Mouse (Mus musculus): ENCODE measurements around the gene Asgr2.
"Not testable (repeated sequence)": the region's sequence is repeated elsewhere in the genome, so short reads cannot be mapped to it uniquely, and the experiment has no call there.

Asgr2 gene

GRCm38 (mm10) chr11:70097396-70097795, 5.0 kb downstream of the Asgr2 start:
- DNase-seq (ENCODE audit: low spot score in 2 of 2), result no peak

DNA sequence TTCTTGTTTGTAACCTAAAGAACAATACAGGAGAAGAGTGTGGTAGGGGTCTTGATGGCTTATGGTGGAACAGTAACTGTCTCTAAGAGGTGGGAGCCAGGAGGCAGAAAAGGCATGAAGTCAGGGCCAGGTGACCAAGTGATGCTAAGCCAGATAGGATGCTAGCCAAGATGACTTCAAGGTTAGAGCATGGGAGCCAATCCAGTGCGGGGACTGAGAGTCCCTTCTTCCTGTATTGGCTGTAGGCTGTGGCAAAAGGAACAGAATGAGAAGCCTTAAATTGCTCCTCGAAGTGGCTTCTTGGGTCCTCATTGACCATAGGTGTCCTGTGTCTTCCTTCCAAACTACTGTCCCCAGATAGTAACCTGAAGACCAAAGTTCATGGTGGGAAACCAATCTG, 6.7 kb downstream of the Asgr2 start:
- no peak for DNase-seq (ENCODE audit: low spot score in 2 of 2)

DNA sequence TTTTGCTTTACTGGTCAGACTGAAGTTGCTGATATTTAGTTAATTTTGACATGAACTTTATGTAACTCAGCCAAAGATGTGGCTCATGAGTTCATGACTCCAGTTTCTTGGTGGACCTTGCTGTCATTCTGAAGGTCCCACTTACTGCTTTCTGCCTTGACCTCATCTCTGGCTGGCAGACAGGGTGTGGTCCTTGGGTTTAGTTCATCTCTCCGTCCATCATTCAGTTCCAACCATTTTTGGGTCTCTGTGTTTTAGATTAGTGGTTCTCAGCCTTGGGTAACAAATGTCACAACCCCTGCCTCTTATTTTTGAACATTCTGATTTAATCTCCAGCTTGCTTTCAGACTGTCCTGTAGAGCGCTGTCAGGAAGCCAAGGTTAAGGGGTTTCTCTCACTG, 7.4 kb downstream of the Asgr2 start:
- DNase-seq (ENCODE audit: low spot score in 2 of 2), result no peak

DNA sequence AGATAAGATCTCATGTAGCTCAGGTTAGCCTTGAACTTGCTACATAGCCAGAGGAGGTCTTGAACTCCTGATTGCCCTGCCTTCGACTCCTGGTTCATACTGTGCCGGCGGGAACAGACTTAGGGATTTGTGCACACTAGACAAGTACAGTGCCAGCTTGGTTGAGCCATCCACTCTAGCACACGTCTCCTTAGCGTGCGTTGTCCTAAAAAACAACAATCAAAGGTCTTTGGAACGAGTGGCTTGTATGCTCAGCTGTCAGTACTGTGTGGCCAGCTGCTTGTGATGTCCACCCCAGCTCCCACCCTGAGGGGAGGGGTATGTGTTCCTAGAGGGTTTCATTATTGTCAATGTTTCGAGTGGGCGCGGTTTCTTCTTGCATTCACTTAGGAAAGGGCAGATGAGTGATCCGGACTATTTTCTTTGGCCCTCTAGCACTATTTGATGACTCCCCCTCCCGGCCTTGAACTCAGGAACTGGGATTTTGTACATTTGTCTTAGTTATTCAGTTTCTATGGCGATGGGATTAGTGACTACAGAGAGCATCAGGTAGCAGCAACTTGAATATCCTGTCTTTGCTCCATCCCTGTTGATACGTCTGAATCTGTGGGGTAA, 11.4 kb downstream of the Asgr2 start:
- no peak for DNase-seq (ENCODE audit: low spot score in 2 of 2)

GRCm38 (mm10) chr11:70107085-70107484, 14.6 kb downstream of the Asgr2 start:
- no peak for DNase-seq (ENCODE audit: low spot score in 2 of 2)

DNA sequence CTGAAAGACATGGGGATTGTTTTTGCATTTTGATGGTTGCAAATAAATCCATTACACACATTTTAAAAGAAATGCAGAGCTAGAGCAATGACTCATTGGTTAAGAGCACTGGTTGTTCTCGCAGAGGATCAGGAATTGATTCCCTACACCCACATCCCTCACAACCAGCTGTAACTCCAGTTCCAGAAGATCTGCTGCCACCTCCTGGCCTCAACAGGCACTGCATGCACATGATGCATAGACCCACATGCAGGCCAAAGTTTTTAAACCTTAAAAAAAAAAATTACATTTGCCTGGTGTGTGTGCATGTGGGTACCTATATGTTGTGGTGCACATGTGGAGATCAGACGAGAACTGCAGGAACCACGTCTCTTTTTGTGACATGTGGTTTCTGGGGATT, 17.7 kb downstream of the Asgr2 start:
- DNase-seq (ENCODE audit: low spot score in 2 of 2), result no peak

DNA sequence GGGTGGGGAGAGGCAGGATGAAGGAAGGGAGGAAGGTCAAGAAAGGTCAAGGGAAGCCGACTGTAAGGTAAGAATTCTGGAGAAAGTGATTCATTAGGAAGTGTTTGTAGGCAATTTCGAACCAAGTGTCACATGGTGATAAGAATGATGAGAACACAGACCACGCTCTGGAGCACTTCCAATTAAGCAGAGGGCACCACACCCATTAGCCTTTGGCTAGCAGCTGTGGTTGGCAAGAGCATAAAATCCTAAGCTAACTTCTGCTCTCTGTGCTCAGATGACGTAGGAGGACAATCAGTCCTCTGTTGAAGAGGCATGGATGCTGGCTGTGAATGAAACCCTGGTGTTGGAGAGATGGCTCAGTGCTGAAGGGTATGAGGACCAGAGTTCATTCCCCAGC, 22.1 kb downstream of the Asgr2 start:
- no peak for DNase-seq (ENCODE audit: low spot score in 2 of 2)

DNA sequence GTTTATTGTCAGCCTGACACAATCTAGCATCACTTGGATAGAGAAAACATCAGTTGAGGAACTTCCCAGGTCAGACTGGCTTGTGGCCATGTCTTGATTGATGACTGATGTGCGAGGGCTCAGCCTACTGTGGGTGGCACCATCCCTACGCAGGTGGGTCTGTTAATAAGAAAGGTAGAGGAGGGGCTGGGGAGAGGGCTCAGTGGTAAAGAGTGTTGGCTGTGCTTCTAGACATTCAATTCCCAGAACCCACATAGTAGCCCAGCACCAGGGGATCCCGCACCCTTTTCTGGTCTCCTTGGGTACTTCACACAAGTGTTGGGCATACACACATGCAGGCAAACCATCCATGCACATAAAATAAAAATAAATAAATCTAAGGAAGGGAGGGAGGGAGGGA, 23.5 kb downstream of the Asgr2 start:
- no peak for DNase-seq (ENCODE audit: low spot score in 2 of 2)

GRCm38 (mm10) chr11:70129926-70130379, 37.5 kb downstream of the Asgr2 start, which contains the start of gene Mgl2:
TSS of gene Mgl2 (plus strand) at chr11:70130329.
- DNase-seq (ENCODE audit: low spot score in 2 of 2), result no peak

- DNase-seq (ENCODE audit: low spot score in 2 of 2), result not testable (repeated sequence)
These were observed 42.6 kb downstream of the Asgr2 start for GRCm38 (mm10) chr11:70135001-70135400.

DNA sequence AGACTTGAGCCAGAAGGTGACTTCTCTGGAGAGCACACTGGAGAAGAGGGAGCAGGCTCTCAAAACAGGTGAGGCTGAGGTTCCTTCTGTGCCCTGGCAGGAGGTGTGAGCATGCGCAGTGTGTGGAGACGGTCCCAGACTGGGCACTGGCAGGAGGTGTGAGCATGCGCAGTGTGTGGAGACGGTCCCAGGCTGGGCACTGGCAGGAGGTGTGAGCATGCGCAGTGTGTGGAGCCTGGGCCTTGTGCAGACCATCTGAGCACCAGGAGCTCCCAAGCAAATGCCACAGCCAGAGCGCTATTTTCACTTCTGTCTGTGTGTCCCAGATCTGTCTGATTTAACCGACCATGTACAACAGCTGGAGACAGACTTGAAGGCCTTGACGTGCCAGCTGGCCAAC, 43.5 kb downstream of the Asgr2 start:
- not testable (repeated sequence) for DNase-seq (ENCODE audit: low spot score in 2 of 2)

- DNase-seq (ENCODE audit: low spot score in 2 of 2), result no peak
These were observed 46.7 kb downstream of the Asgr2 start for GRCm38 (mm10) chr11:70139171-70139570.

DNA sequence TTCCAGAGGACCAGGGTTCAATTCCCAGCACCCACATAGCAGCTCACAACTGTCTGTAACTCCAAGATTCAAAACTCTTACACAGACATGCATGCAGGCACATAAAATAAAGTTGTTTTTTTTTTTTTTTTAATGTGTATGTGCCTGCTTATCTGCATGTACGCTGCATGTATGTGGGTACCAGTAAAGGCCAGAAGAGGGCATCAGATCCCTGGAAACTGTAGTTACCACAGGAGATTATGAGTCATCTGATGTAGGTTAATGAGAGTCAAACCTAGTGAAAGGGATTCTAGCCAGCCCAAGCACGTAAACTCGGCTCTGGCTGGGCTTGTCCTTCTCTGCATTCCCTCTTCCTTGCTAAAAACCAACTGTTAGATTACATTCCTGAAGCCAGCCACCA, 58.6 kb downstream of the Asgr2 start:
- DNase-seq (ENCODE audit: low spot score in 2 of 2), result no peak

Data from left cerebral cortex, adult 9 months (tissue).